Mouse (Mus musculus) ES-Bruce4 (cell line): ENCODE measurements around the gene Tmod2. TPM values are rescaled to one million over a fixed set of nuclear protein-coding genes. Genes with fewer than 3 reads are reported as not detected.

Experiments used
- H3K27ac ChIP-seq: 2 replicates; pipeline ENCODE4 v1.5.1; 2012; ENCODE audit warnings: low read length, inconsistent platforms; ENCODE audit not compliant: insufficient read depth
- H3K27me3 ChIP-seq: 2 replicates; pipeline ENCODE4 v1.6.1; 2012; ENCODE audit warnings: mild to moderate bottlenecking, low read length, inconsistent platforms; ENCODE audit not compliant: control insufficient read depth, poor library complexity, insufficient read depth, severe bottlenecking
- H3K36me3 ChIP-seq: 2 replicates; pipeline ENCODE4 v1.6.1; 2012; ENCODE audit warnings: inconsistent platforms, mild to moderate bottlenecking, low read length, moderate library complexity; ENCODE audit not compliant: control insufficient read depth, poor library complexity, insufficient read depth, severe bottlenecking
- H3K4me1 ChIP-seq: one replicate; pipeline ENCODE4 v1.8.1; 2011; ENCODE audit warnings: low read length; ENCODE audit not compliant: control insufficient read depth, insufficient read depth
- H3K4me3 ChIP-seq: 2 replicates; pipeline ENCODE4 v1.5.1; 2011; ENCODE audit warnings: low read depth, mild to moderate bottlenecking, low read length
- H3K9ac ChIP-seq: 2 replicates; pipeline ENCODE4 v1.6.1; 2012; ENCODE audit warnings: low read depth, mild to moderate bottlenecking, inconsistent platforms; ENCODE audit not compliant: poor library complexity, severe bottlenecking
- H3K9me3 ChIP-seq: replicated peaks from 2 replicates; pipeline ENCODE4 v1.6.1; 2012; ENCODE audit warnings: mild to moderate bottlenecking, low read length, inconsistent platforms; ENCODE audit not compliant: control insufficient read depth, poor library complexity, insufficient read depth, severe bottlenecking
- CTCF ChIP-seq: IDR thresholded peaks from one replicate; pipeline ENCODE4 v1.8.1; 2011; ENCODE audit warnings: low read depth, low read length
- EP300 ChIP-seq: IDR thresholded peaks from 2 replicates; pipeline ENCODE4 v1.6.1; 2011; ENCODE audit warnings: low read depth, low read length; ENCODE audit not compliant: insufficient read depth
- POLR2A ChIP-seq: IDR thresholded peaks from one replicate; pipeline ENCODE4 v1.8.1; 2011; ENCODE audit warnings: low read length; ENCODE audit not compliant: insufficient read depth
- polyA plus RNA-seq: library from polyadenylated mRNA; stranded (reverse); fragments of >200 nt; gene quantifications from 2 replicates; pipeline ENCODE4 v1.2.4, GENCODE M21; 2011; ENCODE audit warnings: low read depth; ENCODE audit not compliant: missing spikeins, insufficient read depth, insufficient read length

Gene Tmod2
- polyA plus RNA-seq, 1 experiment = 7.3 TPM

DNA sequence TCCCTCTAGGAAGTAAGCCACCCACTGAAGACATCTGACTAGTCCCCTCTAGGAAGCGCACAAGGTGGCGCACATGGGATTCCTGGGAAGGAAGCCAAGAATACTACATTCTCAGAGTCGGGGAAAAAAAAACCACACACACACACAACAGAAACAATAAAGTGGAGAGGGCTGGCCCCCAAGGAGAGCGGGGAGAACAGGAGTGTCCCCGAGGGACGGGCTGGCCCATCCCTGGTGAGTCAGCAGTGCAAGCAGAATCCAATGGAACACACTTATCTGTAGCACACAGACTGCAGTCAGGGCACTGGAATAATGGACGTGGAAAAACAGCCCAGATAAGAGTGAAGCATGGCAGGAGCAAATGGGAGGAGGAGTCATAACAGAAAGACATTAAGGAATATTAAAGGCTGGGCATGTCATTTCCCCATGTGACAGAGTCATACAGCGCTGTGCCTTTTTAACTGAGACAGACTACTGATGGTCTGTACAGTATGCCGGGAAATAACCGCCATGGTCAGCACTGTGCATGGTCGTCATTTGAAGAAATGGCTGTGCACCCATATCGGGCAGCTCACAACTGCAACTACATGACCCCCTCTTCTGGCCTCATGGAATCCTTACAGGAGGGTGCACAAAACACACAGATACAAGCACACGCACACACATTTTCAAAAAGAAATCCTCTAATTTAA lies 83.6 kb downstream of the Tmod2 start:
- H3K4me1 ChIP-seq = no peaks in the 10 kb centered on the region

DNA sequence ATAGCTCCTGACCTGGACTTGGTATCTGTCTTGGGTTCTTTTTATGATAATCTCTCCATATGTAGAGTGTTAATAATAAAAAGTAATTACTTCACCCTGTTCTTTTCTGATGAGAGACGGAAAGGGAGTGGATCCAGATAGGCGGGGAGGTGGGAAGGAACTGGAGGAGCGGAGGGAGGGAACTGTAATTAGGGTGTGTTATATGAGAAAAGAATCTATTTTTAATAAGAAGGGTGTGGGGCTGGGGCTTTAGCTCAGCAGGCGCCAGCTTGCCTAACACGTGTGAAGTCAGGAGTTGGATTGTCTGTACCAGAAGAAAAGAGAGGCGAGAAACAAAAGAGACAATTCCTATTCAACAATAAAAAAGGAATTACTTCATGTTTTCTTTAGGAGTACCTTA lies 87.5 kb downstream of the Tmod2 start:
- Histone ChIP-seq H3K27me3 (no peaks in the 10 kb centered on the region), H3K27ac (no peak overlapping the region), H3K4me1 (no peaks in the 10 kb centered on the region), H3K9ac (no peak overlapping the region), H3K9me3 (no peaks in the 10 kb centered on the region), H3K36me3 (no peaks in the 10 kb centered on the region), H3K4me3 (no peak overlapping the region)
- TF ChIP-seq POLR2A (no peak), CTCF (no peak)

More for the DNA sequence above, 83.6 kb downstream of the Tmod2 start:
- no peak for TF ChIP-seq CTCF
- no peak for TF ChIP-seq POLR2A
- TF ChIP-seq EP300 = no peak
- H3K27me3 ChIP-seq = no peaks in the 10 kb centered on the region
- no peak overlapping the region for H3K27ac ChIP-seq
- H3K36me3 ChIP-seq = no peaks in the 10 kb centered on the region
- H3K4me3 ChIP-seq = no peak overlapping the region
- no peak overlapping the region for H3K9ac ChIP-seq
- no peaks in the 10 kb centered on the region for H3K9me3 ChIP-seq

- Histone ChIP-seq H3K27me3 (no peaks in the 10 kb centered on the region), H3K4me1 (no peaks in the 10 kb centered on the region), H3K9ac (no peak overlapping the region), H3K9me3 (no peaks in the 10 kb centered on the region), H3K36me3 (no peaks in the 10 kb centered on the region), H3K4me3 (no peak overlapping the region), H3K27ac (no peak overlapping the region)
- no peak for TF ChIP-seq POLR2A
Measured at GRCm38 (mm10) chr9:75522217-75522616, 88.9 kb downstream of the Tmod2 start.

DNA sequence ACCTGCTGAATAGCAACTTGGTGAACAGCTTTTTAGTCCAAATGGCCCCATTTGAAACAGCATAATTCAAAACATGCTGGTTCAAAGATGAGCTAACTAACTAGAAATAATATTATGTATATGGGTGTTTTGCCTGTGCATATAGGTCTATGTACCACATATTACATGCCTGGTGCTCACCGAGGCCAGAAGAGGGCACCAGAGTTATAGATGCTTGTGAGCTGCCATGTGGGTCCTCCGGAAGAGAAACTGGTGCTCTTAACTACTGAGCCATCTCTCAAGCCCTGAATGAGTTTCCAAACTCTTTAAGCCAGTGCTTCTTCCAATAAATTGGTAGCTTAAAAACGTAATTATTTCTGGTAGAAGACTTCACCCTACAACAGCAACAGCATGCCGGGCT lies 89.3 kb downstream of the Tmod2 start:
- Histone ChIP-seq H3K36me3 (no peaks in the 10 kb centered on the region), H3K9ac (no peak overlapping the region), H3K4me3 (no peak overlapping the region), H3K27ac (no peak overlapping the region), H3K4me1 (no peaks in the 10 kb centered on the region), H3K9me3 (no peaks in the 10 kb centered on the region), H3K27me3 (no peaks in the 10 kb centered on the region)
- no peak for TF ChIP-seq EP300
- TF ChIP-seq CTCF = peak; percentile 60

- H3K4me1 ChIP-seq = no peaks in the 10 kb centered on the region
- TF ChIP-seq CTCF (no peak), EP300 (no peak), POLR2A (no peak)
- H3K27ac ChIP-seq = no peak overlapping the region
- no peaks in the 10 kb centered on the region for H3K9me3 ChIP-seq
- no peaks in the 10 kb centered on the region for H3K27me3 ChIP-seq
- H3K9ac ChIP-seq = no peak overlapping the region
- H3K36me3 ChIP-seq = no peaks in the 10 kb centered on the region
- no peak overlapping the region for H3K4me3 ChIP-seq
Measured at GRCm38 (mm10) chr9:75520940-75521339, 90.2 kb downstream of the Tmod2 start.

DNA sequence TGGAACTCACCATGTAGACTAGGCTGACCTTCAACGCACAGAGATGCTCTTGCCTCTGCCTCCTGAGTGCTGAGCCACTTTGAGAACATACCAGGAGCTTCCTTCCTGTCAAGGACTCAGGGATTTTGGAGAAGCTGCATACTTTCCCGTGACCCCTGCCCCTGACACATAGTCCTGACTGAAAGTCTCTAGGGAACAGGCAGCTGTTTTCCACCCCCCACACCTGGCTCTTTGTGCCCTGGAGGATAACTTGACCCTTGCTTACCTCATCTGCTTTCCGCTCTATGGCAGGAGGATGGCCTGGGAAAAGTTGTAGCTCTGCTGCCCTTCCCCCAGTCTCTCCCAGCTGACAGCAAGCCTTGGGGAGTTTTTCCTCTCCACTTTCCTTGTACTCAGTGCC lies 93.4 kb downstream of the Tmod2 start:
- no peaks in the 10 kb centered on the region for H3K4me1 ChIP-seq
- no peak overlapping the region for H3K27ac ChIP-seq
- H3K4me3 ChIP-seq = no peak overlapping the region
- no peaks in the 10 kb centered on the region for H3K9me3 ChIP-seq
- no peaks in the 10 kb centered on the region for H3K27me3 ChIP-seq
- TF ChIP-seq CTCF = no peak
- no peak for TF ChIP-seq EP300
- H3K36me3 ChIP-seq = no peaks in the 10 kb centered on the region; the same call in none of the 2 replicates
- H3K9ac ChIP-seq = no peak overlapping the region

Other genes with a start within 250 kb of the Tmod2 start
- 130 and 147 TPM in 2 replicates for gene Mapk6, start 201.3 kb downstream of the Tmod2 start, polyA plus RNA-seq
- 56.3 and 57.7 TPM in 2 replicates for gene Leo1, start 169.8 kb downstream of the Tmod2 start, polyA plus RNA-seq
- 65.4 and 69.3 TPM in 2 replicates for gene Tmod3, start 51.7 kb downstream of the Tmod2 start, polyA plus RNA-seq
- gene Lysmd2, start 14.4 kb upstream of the Tmod2 start, polyA plus RNA-seq = 7.0 and 8.3 TPM in 2 replicates
- not detected in 2 replicates for gene Scg3, start 72.7 kb upstream of the Tmod2 start, polyA plus RNA-seq
- 0.46 and 0.84 TPM in 2 replicates for gene Bmp5, start 164.0 kb upstream of the Tmod2 start, polyA plus RNA-seq